Mouse (Mus musculus) heart, embryonic 15.5 days (tissue): ENCODE measurements around the gene Ninl. TPM values are rescaled to one million over a fixed set of nuclear protein-coding genes. Genes with fewer than 3 reads are reported as not detected.

Experiments used
- ATAC-seq: fragments of 200-750 bp; cut with Nextera tagmentation; replicated peaks from 2 replicates; pipeline ENCODE4 v1.8.0; 2017; ENCODE audit warnings: low read depth, moderate TSS enrichment; ENCODE audit not compliant: insufficient number of reproducible peaks, insufficient read depth, low FRiP score
- H3K27ac ChIP-seq: fragments of 300-500 bp; sonication (generic); 2 replicates; pipeline ENCODE4 v1.5.1; 2015; ENCODE audit warnings: mild to moderate bottlenecking, inconsistent platforms
- H3K27me3 ChIP-seq: fragments of 300-500 bp; sonication (generic); 2 replicates; pipeline ENCODE4 v1.6.1; 2015; ENCODE audit warnings: inconsistent platforms
- H3K36me3 ChIP-seq: fragments of 300-500 bp; sonication (generic); 2 replicates; pipeline ENCODE4 v1.6.1; 2015; ENCODE audit warnings: mild to moderate bottlenecking, inconsistent platforms
- H3K4me1 ChIP-seq: fragments of 300-500 bp; sonication (generic); replicated peaks from 2 replicates; pipeline ENCODE4 v1.6.1; 2015; ENCODE audit warnings: inconsistent platforms
- H3K4me2 ChIP-seq: fragments of 300-500 bp; sonication (generic); 2 replicates; pipeline ENCODE4 v1.6.1; 2015; ENCODE audit warnings: inconsistent platforms, mild to moderate bottlenecking, moderate library complexity
- H3K4me3 ChIP-seq: fragments of 300-500 bp; sonication (generic); 2 replicates; pipeline ENCODE4 v1.5.1; 2015; ENCODE audit warnings: mild to moderate bottlenecking, inconsistent platforms
- H3K9ac ChIP-seq: fragments of 300-500 bp; sonication (generic); 2 replicates; pipeline ENCODE4 v1.6.1; 2015; ENCODE audit warnings: mild to moderate bottlenecking, inconsistent platforms
- H3K9me3 ChIP-seq: fragments of 300-500 bp; sonication (generic); replicated peaks from 2 replicates; pipeline ENCODE4 v1.6.1; 2016; ENCODE audit warnings: inconsistent platforms
- WGBS: fragments of 180-500 bp; shearing (Covaris S2); methylation state at CpG from one replicate; pipeline ENCODE4 v1.1.7; 2015; ENCODE audit warnings: mixed read lengths; 5-methylcytosine and 5-hydroxymethylcytosine counted together
- polyA plus RNA-seq: library from polyadenylated mRNA; unstranded; fragments of >200 nt; fragmentation: Nextera tagmentation; extraction: Ambion mirVana; gene quantifications from 2 replicates; pipeline ENCODE4 v1.2.1, GENCODE M21; 2015

Gene Ninl
- polyA plus RNA-seq, 1 experiment from 2014 or later = 2.8 TPM

- H3K4me2 ChIP-seq = peak within 1 kb of the TSS; percentile 92
- H3K27ac ChIP-seq = peak within 1 kb of the TSS; percentile 94
- H3K9ac ChIP-seq = peak within 1 kb of the TSS; percentile 93
- H3K4me1 ChIP-seq = peaks cover 10% of the 10 kb centered on the region
- WGBS = under 1% methylated on average over 72 of the region's 72 CpGs
- H3K4me3 ChIP-seq = peak within 1 kb of the TSS; percentile 92
- no peaks in the 10 kb centered on the region for H3K27me3 ChIP-seq
- no peaks in the 10 kb centered on the region for H3K36me3 ChIP-seq
- peak; percentile 97 for ATAC-seq
- H3K9me3 ChIP-seq = no peaks in the 10 kb centered on the region
These were observed 134.8 kb downstream of the Ninl start, which contains the start of gene Abhd12 for GRCm38 (mm10) chr2:150904272-150904935. Abhd12 (minus strand) TSS chr2:150904741.

GRCm38 (mm10) chr2:150902347-150902746 lies 136.8 kb downstream of the Ninl start:
- Histone ChIP-seq H3K4me3 (no peak overlapping the region), H3K4me1 (peaks cover 10% of the 10 kb centered on the region), H3K9ac (no peak overlapping the region), H3K36me3 (no peaks in the 10 kb centered on the region), H3K4me2 (no peak overlapping the region), H3K27ac (no peak overlapping the region), H3K27me3 (no peaks in the 10 kb centered on the region), H3K9me3 (no peaks in the 10 kb centered on the region)
- no peak for ATAC-seq
- 84% methylated on average over 8 of the region's 8 CpGs for WGBS

- no peak for ATAC-seq
- Histone ChIP-seq H3K9ac (no peak overlapping the region), H3K4me2 (no peak overlapping the region), H3K36me3 (no peaks in the 10 kb centered on the region), H3K27ac (no peak overlapping the region), H3K4me1 (peaks cover 10% of the 10 kb centered on the region), H3K4me3 (no peak overlapping the region), H3K9me3 (no peaks in the 10 kb centered on the region), H3K27me3 (no peaks in the 10 kb centered on the region)
- 81% methylated on average over 6 of the region's 6 CpGs for WGBS
These were observed 138.8 kb downstream of the Ninl start for GRCm38 (mm10) chr2:150900341-150900740.

GRCm38 (mm10) chr2:150895691-150896252 lies 143.4 kb downstream of the Ninl start:
- 75% methylated on average over 7 of the region's 7 CpGs for WGBS
- no peaks in the 10 kb centered on the region for H3K36me3 ChIP-seq
- no peak overlapping the region for H3K27ac ChIP-seq

GRCm38 (mm10) chr2:150894617-150895267 lies 144.4 kb downstream of the Ninl start:
- Histone ChIP-seq H3K4me2 (no peak overlapping the region), H3K27me3 (no peaks in the 10 kb centered on the region), H3K27ac (no peak overlapping the region), H3K4me1 (0 out of 2 replicates have a peak, but pooled peaks cover 3% of the 10 kb centered on the region), H3K36me3 (no peaks in the 10 kb centered on the region), H3K4me3 (no peak overlapping the region), H3K9ac (no peak overlapping the region), H3K9me3 (no peaks in the 10 kb centered on the region)
- no peak for ATAC-seq
- 86% methylated on average over 2 of the region's 2 CpGs for WGBS

More at GRCm38 (mm10) chr2:150895691-150896252, 143.4 kb downstream of the Ninl start:
- Histone ChIP-seq H3K4me1 (0 out of 2 replicates have a peak, but pooled peaks cover 3% of the 10 kb centered on the region), H3K27me3 (no peaks in the 10 kb centered on the region), H3K4me2 (no peak overlapping the region), H3K4me3 (no peak overlapping the region), H3K9me3 (no peaks in the 10 kb centered on the region), H3K9ac (no peak overlapping the region)
- no peak for ATAC-seq

- WGBS = 52% methylated on average over 2 of the region's 2 CpGs
- Histone ChIP-seq H3K4me1 (no peaks in the 10 kb centered on the region; the same call in 1 of the 2 replicates), H3K27me3 (no peaks in the 10 kb centered on the region), H3K9ac (no peak overlapping the region), H3K4me3 (no peak overlapping the region), H3K27ac (no peak overlapping the region), H3K36me3 (no peaks in the 10 kb centered on the region), H3K9me3 (no peaks in the 10 kb centered on the region), H3K4me2 (no peak overlapping the region)
- ATAC-seq = no peak
These were observed 151.8 kb downstream of the Ninl start for GRCm38 (mm10) chr2:150887370-150887769.

- no peak overlapping the region for H3K4me2 ChIP-seq
- H3K27ac ChIP-seq = no peak overlapping the region
- H3K9me3 ChIP-seq = no peaks in the 10 kb centered on the region
- no peak overlapping the region for H3K4me3 ChIP-seq
- no peaks in the 10 kb centered on the region for H3K36me3 ChIP-seq
- no peak for ATAC-seq
- H3K27me3 ChIP-seq = no peaks in the 10 kb centered on the region
- H3K4me1 ChIP-seq = no peaks in the 10 kb centered on the region; the same call in 1 of the 2 replicates
- no peak overlapping the region for H3K9ac ChIP-seq
These were observed 152.9 kb downstream of the Ninl start for GRCm38 (mm10) chr2:150886315-150886714.

- ATAC-seq = no peak
- Histone ChIP-seq H3K36me3 (no peaks in the 10 kb centered on the region), H3K4me3 (no peak overlapping the region), H3K4me2 (no peak overlapping the region), H3K9me3 (no peaks in the 10 kb centered on the region), H3K9ac (no peak overlapping the region), H3K27me3 (no peaks in the 10 kb centered on the region), H3K4me1 (no peaks in the 10 kb centered on the region; the same call in 1 of the 2 replicates), H3K27ac (no peak overlapping the region)
- 58% methylated on average over 1 of the region's 1 CpGs for WGBS
These were observed 153.4 kb downstream of the Ninl start for GRCm38 (mm10) chr2:150885814-150886213.

- 88% methylated on average over 1 of the region's 1 CpGs for WGBS
- Histone ChIP-seq H3K9ac (no peak overlapping the region), H3K27ac (no peak overlapping the region)
These were observed 154.4 kb downstream of the Ninl start for GRCm38 (mm10) chr2:150884779-150885110.

More at GRCm38 (mm10) chr2:150884779-150885110, 154.4 kb downstream of the Ninl start:
- no peaks in the 10 kb centered on the region; the same call in 1 of the 2 replicates for H3K4me1 ChIP-seq
- no peaks in the 10 kb centered on the region for H3K27me3 ChIP-seq
- H3K4me2 ChIP-seq = no peak overlapping the region
- H3K36me3 ChIP-seq = no peaks in the 10 kb centered on the region
- no peaks in the 10 kb centered on the region for H3K9me3 ChIP-seq
- no peak overlapping the region for H3K4me3 ChIP-seq
- 0 out of 2 replicates have a peak, but pooled peaks have one; percentile 31 for ATAC-seq
